Mouse (Mus musculus): ENCODE measurements around the gene Chga. TPM values are rescaled to one million over a fixed set of nuclear protein-coding genes. Genes with fewer than 3 reads are reported as not detected.
A peak's percentile ranks its signal among the peaks of the same experiment; 100 is the strongest.

The Chga gene
- total RNA-seq, 2 experiments from 2014 or later: not detected

DNA sequence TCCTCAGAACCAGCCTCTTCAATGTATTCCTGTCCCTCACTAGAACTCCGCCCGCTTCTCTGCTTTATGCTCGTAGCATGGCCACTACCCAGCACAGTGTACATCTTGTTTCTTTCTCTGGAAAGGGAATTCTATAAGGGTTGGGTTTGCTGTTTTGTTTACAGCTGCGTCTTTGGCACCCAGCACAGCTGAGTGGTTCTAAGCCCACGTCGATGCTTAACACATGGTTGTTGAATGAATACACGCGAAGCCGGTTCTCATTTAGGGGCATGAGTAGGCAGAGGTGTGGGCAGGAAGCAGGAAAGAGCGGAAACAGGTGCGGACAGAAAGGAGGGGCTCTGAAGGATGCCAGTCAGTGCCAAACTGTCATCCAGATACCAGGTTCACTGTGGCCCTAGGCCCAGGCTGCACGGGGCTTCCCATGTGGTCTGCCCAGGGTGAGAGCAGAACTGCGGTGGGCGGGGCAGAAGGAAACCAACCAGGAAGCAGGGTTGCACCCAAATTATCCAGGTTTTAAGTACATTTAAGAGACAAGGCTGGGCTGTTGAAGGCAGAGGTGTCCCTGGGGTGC, 979 bp upstream of the Chga start:
- no peak for ATAC-seq (replicated peaks; ENCODE audit: poor library complexity, severe bottlenecking)

- ATAC-seq (replicated peaks; ENCODE audit: poor library complexity, severe bottlenecking): no peak
These were observed 1.1 kb downstream of the Chga start for GRCm38 (mm10) chr12:102555850-102556249.

GRCm38 (mm10) chr12:102557372-102557771, 2.6 kb downstream of the Chga start:
- ATAC-seq (replicated peaks; ENCODE audit: poor library complexity, severe bottlenecking): no peak

GRCm38 (mm10) chr12:102565086-102565485, 10.3 kb downstream of the Chga start:
- no peak for ATAC-seq (replicated peaks; ENCODE audit: poor library complexity, severe bottlenecking)

GRCm38 (mm10) chr12:102566951-102567350, 12.2 kb downstream of the Chga start:
- no peak for ATAC-seq (replicated peaks; ENCODE audit: poor library complexity, severe bottlenecking)

DNA sequence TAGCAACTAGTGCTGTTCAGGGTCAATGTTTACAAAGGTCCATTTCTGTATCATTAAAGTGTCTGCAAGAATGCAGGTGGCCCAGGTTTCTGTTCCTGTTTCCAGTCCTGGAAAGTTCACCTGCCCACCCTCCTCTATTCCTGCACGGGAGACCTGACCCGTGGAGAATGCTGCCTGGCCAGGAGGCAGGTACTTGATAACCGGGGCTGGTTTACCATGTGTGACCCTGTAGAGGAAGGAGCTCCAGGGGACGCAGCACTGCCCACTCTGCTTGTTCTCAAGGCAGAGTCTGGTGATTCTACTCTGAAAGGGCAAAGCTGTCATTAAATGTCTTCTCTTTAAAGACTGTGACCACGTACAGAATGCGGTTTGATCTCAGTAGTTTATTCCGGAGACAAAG, 13.4 kb downstream of the Chga start:
- ATAC-seq (replicated peaks; ENCODE audit: poor library complexity, severe bottlenecking): no peak

DNA sequence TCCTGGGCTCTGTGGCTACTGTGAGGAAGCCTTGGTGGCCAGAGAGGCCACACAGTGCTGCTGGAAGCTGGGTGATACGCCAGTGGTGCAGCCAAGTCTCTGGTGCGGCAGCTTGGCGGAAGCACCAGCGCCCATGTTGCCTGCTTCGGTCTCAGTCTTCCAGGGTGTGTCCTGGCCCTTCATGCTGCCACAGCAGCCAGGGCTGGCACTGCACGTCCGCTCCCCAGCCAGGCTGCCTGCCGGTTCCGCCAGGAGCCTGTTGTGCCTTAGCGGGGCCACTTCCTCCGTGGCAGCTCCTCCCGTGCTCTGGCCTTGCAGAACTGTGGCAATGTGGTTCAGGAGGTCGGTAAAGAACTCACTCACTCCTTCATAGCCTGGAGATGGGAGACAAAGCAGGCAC, 15.3 kb downstream of the Chga start:
- no peak for ATAC-seq (replicated peaks; ENCODE audit: poor library complexity, severe bottlenecking)

DNA sequence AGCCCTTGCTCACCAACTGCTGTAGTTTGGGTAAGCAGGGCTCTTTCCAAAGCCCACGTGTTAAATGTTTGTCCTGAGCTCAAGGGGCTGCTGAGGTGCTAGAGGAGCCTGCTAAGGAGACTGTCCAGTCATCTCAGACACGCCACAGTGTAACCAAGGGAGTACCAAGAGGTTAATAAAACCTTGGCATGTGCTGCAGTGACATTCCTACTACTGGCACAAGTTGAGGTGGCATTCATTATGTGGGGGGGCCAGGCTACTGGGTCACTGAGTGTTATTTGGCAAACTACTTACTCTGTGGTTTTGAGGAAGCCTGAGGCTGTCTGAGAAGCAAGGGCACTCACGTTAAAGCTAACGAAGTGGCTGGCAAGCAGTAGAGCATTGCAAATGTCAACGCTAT, 16.0 kb downstream of the Chga start:
- ATAC-seq (replicated peaks; ENCODE audit: poor library complexity, severe bottlenecking): no peak

GRCm38 (mm10) chr12:102571666-102572065, 16.9 kb downstream of the Chga start:
- ATAC-seq (replicated peaks; ENCODE audit: poor library complexity, severe bottlenecking): no peak

- ATAC-seq (replicated peaks; ENCODE audit: poor library complexity, severe bottlenecking): no peak
These were observed 18.3 kb downstream of the Chga start for GRCm38 (mm10) chr12:102573036-102573435.

- ATAC-seq (replicated peaks; ENCODE audit: poor library complexity, severe bottlenecking): no peak
These were observed 21.0 kb downstream of the Chga start for GRCm38 (mm10) chr12:102575541-102576329.

GRCm38 (mm10) chr12:102576659-102577398, 22.1 kb downstream of the Chga start:
- ATAC-seq (replicated peaks; ENCODE audit: poor library complexity, severe bottlenecking): no peak

GRCm38 (mm10) chr12:102579041-102579440, 24.3 kb downstream of the Chga start:
- peak; percentile 77 for ATAC-seq (replicated peaks; ENCODE audit: poor library complexity, severe bottlenecking)

DNA sequence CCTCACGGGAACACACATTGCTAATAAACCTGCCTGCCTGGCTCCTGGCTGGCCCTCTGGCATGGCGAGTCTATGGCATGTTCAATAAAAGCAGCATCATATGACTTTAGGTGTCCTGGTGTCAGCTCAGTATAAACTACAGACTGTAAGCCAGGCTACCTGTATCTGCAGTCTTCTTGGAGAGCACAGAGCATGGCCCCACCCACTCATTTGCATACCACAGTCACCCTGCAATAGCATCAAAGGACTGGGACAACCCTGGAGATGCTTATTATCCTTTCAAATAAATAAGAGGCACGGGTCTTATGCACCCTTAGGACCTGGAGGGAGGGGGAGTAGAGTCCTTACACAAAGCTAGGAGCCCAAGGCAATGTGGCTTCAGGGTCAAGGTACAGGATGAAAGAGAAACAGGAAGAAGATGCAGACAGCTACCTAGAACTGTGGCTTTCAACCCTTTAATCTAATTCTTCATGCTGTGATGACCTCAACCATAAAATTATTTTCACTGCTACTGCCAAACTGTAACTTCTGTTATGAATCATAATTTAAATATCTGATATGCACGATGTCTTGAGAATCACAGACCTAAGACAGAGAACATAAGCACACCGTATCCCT, 26.9 kb downstream of the Chga start:
- no peak for ATAC-seq (replicated peaks; ENCODE audit: poor library complexity, severe bottlenecking)

GRCm38 (mm10) chr12:102582441-102582840, 27.7 kb downstream of the Chga start:
- ATAC-seq (replicated peaks; ENCODE audit: poor library complexity, severe bottlenecking): no peak

DNA sequence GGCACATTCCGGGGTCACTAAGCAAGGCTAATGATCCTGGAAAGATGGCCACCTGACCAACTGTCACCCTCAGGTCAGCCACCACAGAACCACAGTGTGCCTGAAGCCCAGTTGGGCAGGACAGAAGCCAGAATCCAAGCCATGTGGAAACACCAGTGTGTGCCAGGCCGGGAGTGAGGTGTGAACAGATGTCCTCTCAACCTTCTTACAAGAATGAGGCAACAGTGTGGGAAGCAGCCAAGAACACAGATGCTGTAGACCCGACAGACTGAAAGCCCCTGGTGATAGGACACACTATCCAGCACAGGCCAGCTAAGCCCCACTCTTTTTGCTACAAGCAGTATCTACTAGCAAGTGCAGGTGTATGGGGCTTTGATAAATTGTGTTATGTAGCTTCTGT, 30.6 kb downstream of the Chga start:
- no peak for ATAC-seq (replicated peaks; ENCODE audit: poor library complexity, severe bottlenecking)

DNA sequence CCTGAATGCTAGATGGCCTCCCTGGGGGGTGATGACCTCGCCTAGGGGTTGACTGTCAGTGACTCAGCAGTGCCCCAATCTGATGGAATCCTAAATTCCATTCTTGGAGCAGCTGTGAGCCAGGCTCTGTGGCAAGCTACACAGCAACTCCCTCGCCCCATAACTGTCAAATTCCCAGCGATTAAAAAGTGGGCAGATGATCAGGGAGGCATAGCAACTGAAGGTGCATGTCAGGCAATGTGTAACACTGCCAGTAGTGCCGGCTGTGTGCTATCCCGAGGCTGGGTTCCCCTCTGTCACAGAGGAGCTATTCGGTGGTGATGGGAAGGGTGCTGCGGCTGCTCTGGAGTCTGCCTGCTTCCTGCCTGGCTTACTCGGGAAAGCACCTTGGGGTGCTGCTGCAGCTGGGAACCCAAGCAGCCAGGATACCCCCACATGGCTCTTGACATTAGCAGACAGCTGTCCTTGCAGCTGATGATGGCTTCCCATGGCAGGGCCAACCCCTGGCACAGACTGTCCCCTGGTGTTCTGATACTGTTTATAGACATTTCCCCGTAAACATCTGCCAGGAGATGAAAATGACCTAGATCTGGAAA, 31.6 kb downstream of the Chga start:
- ATAC-seq (replicated peaks; ENCODE audit: poor library complexity, severe bottlenecking): no peak

GRCm38 (mm10) chr12:102587106-102587505, 32.3 kb downstream of the Chga start:
- ATAC-seq (replicated peaks; ENCODE audit: poor library complexity, severe bottlenecking): no peak

DNA sequence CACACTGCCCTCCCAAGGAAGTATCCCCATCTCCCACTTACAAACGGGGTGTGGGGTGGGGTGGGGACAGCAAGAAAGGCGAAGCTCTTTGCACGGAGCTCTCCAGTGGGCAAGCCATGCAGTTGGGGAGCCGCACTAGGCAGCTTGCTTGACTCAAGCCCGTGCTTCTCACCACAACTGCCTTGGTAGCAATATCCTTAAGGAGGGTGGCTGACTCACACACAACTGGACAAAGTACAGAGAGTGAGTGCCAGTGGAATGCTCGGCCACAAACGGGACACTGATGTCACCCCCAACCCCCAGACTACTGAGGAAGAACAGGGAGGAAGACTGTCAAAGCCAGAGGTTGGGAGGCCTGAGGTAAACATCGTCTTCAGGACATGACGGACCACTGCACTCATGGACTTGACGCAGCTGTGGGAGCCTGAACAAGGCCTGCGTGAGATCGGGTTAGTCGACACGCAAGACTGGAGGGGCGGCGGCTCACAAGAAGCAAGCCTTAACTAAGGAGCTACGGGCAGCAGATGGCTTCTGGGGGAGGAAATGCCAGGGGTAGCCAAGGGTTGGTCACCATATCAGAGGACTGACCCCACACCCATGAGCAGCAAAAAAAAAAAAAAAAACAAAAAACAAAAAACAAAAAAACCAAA, 36.1 kb downstream of the Chga start:
- no peak for ATAC-seq (replicated peaks; ENCODE audit: poor library complexity, severe bottlenecking)

GRCm38 (mm10) chr12:102593699-102594098, 38.9 kb downstream of the Chga start:
- ATAC-seq (replicated peaks; ENCODE audit: poor library complexity, severe bottlenecking): no peak

All from granulocyte monocyte progenitor cell, adult 5-6 weeks (primary cell).